Mouse (Mus musculus) heart, embryonic 13.5 days (tissue): ENCODE data around the gene Fam208a. TPM values are rescaled to one million over a fixed set of nuclear protein-coding genes. Genes with fewer than 3 reads are reported as not detected.
A peak's percentile ranks its signal among the peaks of the same experiment; 100 is the strongest.

Experiments used
- ATAC-seq: fragments of 200-750 bp; cut with Nextera tagmentation; 2 replicates; pipeline ENCODE4 v1.8.0; 2017; ENCODE audit warnings: moderate TSS enrichment; ENCODE audit not compliant: insufficient number of reproducible peaks, low FRiP score, low TSS enrichment; ENCODE audit errors: extremely low read depth
- H3K27ac ChIP-seq: fragments of 300-500 bp; sonication (generic); replicated peaks from 2 replicates; pipeline ENCODE4 v1.5.1; 2015; ENCODE audit warnings: moderate library complexity, mild to moderate bottlenecking, inconsistent platforms
- H3K27me3 ChIP-seq: fragments of 300-500 bp; sonication (generic); replicated peaks from 2 replicates; pipeline ENCODE4 v1.6.1; 2015; ENCODE audit warnings: mild to moderate bottlenecking, inconsistent platforms
- H3K36me3 ChIP-seq: fragments of 300-500 bp; sonication (generic); 2 replicates; pipeline ENCODE4 v1.6.1; 2015; ENCODE audit warnings: mild to moderate bottlenecking, inconsistent platforms
- H3K4me1 ChIP-seq: fragments of 300-500 bp; sonication (generic); 2 replicates; pipeline ENCODE4 v1.6.1; 2015; ENCODE audit warnings: inconsistent platforms
- H3K4me2 ChIP-seq: fragments of 300-500 bp; sonication (generic); 2 replicates; pipeline ENCODE4 v1.6.1; 2015; ENCODE audit warnings: inconsistent platforms, mild to moderate bottlenecking, moderate library complexity
- H3K4me3 ChIP-seq: fragments of 300-500 bp; sonication (generic); 2 replicates; pipeline ENCODE4 v1.5.1; 2015; ENCODE audit warnings: moderate library complexity, mild to moderate bottlenecking, inconsistent platforms
- H3K9ac ChIP-seq: fragments of 300-500 bp; sonication (generic); 2 replicates; pipeline ENCODE4 v1.6.1; 2015; ENCODE audit warnings: inconsistent platforms, mild to moderate bottlenecking, moderate library complexity
- H3K9me3 ChIP-seq: fragments of 300-500 bp; sonication (generic); 2 replicates; pipeline ENCODE4 v1.6.1; 2016; ENCODE audit warnings: inconsistent platforms
- WGBS: fragments of 180-500 bp; shearing (Covaris S2); methylation state at CpG from one replicate; pipeline ENCODE4 v1.1.7; 2015; ENCODE audit warnings: mixed read lengths; 5-methylcytosine and 5-hydroxymethylcytosine counted together
- polyA plus RNA-seq: library from polyadenylated mRNA; unstranded; fragments of >200 nt; fragmentation: Nextera tagmentation; extraction: Ambion mirVana; gene quantifications from 2 replicates; pipeline ENCODE4 v1.2.1, GENCODE M21; 2015

The Fam208a gene
- polyA plus RNA-seq, 1 experiment from 2014 or later: 8.5 TPM

DNA sequence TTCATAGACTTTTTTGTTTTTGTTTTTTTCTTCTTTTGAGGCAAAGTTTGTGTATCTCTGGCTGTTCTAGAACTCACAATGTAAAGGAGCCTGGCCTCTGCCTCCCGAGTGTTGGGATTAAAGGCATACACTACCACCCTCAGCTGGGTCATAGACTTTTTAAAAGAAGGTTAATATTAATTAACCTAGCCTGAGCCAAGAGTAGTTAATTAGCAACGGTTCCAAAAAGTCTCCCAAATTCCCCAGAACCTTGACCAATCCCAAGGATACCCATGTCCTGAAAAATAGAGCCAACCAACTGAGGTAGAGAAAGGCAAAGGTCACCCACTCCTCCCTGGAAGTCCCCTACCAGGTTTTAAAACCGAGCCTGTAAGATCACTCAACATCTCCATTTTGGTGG lies 7.8 kb upstream of the Fam208a start:
- WGBS: 68% methylated on average over 3 of the region's 3 CpGs
- no peak for ATAC-seq
- Histone ChIP-seq H3K27ac (no peak overlapping the region), H3K9ac (no peak overlapping the region), H3K4me2 (no peak overlapping the region), H3K4me1 (no peaks in the 10 kb centered on the region), H3K4me3 (no peak overlapping the region), H3K27me3 (no peaks in the 10 kb centered on the region), H3K36me3 (peaks cover 7% of the 10 kb centered on the region; the same call in 1 of the 2 replicates), H3K9me3 (peaks cover 11% of the 10 kb centered on the region; the same call in 1 of the 2 replicates)

DNA sequence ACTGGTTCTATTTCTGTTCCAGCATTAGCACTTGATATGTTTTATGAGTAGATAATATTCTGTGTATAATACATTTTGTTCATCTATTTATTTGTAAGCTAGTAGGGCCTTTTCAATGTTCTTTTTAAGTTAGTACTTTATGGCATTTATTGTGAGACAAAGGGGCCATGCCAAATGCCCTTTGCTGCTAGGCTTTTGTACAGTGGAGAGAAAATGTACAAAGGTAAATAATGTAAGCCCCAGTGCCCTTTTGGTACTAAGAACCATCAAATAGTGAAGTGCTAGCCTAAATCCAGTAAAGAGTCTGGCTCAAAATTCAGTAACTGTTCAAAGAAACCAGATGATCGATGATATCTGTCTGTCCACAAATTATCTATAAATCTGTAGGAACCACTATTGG lies 6.3 kb upstream of the Fam208a start:
- WGBS: 84% methylated on average over 1 of the region's 1 CpGs
- Histone ChIP-seq H3K9me3 (peaks cover 11% of the 10 kb centered on the region; the same call in 1 of the 2 replicates), H3K27me3 (no peaks in the 10 kb centered on the region), H3K36me3 (peaks cover 11% of the 10 kb centered on the region; the same call in 1 of the 2 replicates), H3K27ac (no peak overlapping the region), H3K4me1 (no peaks in the 10 kb centered on the region), H3K4me2 (no peak overlapping the region), H3K9ac (no peak overlapping the region), H3K4me3 (no peak overlapping the region)
- no peak for ATAC-seq

DNA sequence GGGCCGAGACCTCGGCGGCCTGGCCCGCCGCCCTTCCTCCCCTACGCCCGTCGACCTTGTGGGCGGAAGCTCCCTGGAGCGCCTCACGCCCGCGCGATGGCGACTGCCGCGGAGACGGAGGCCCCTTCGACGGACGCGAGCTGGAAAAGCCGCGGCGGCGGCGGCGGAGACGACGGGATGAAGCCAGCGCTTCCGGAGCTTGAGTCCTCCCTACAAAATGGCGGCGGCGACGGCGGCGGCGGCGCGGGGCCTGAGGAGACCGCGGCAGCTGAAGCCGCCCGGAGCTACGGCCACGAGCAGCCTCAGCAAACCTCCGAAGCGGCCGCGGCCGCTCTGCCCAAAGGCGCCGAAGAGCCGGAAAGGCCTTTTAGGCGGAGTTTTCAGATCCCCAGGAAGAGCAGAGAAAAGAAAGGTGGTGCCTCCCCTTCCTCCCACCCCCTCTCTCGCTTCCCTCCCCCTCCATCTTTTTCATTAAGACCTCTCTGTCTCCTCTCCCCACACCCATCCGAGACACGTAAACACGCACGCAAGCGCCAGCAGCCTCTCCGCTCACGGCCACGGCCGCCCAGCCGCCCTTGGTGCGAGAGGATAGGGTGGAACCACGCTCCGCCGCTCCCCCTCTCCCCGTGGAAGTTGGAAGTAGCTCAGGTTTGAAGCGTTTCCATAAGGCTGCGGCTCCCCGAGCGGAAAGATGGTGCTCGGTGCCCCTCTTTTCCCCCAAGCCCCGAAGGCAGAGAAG lies 508 bp downstream of the Fam208a start:
- no peaks in the 10 kb centered on the region for H3K27me3 ChIP-seq
- peak overlapping the region; percentile 79 for H3K4me2 ChIP-seq
- H3K9ac ChIP-seq: peak overlapping the region; percentile 87
- H3K27ac ChIP-seq: peak overlapping the region; percentile 98
- under 1% methylated on average over 72 of the region's 78 CpGs for WGBS
- peak overlapping the region; percentile 65 for H3K4me3 ChIP-seq
- ATAC-seq: peak; percentile 68
- peaks cover 22% of the 10 kb centered on the region for H3K9me3 ChIP-seq
- H3K36me3 ChIP-seq: peaks cover 58% of the 10 kb centered on the region
- peaks cover 9% of the 10 kb centered on the region for H3K4me1 ChIP-seq

DNA sequence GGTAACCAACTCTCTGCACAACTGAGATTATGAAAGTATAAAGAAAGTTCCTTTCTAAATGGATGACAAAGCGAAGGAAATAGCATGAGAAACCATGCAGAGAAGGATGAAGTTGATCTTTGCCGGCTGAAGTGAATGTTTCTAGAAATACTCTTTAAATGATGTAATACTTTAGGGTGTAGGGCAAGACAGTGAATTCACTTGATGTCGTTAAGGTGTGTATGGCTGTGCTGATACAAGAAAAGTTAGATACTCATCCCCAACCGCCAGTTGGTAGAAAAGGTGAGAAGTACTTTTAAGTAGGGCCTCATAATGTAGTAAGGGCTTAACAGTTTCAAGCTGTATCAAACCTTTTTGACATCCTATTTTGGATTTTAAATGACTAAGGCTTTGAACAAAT lies 1.6 kb downstream of the Fam208a start:
- H3K9me3 ChIP-seq: peaks cover 13% of the 10 kb centered on the region
- no peak overlapping the region for H3K9ac ChIP-seq
- peaks cover 55% of the 10 kb centered on the region for H3K36me3 ChIP-seq
- H3K27me3 ChIP-seq: no peaks in the 10 kb centered on the region
- H3K27ac ChIP-seq: no peak overlapping the region
- peak overlapping the region; percentile 65 for H3K4me3 ChIP-seq
- H3K4me1 ChIP-seq: peaks cover 9% of the 10 kb centered on the region
- H3K4me2 ChIP-seq: peak overlapping the region; percentile 79
- no peak for ATAC-seq
- WGBS: 85% methylated on average over 4 of the region's 4 CpGs

DNA sequence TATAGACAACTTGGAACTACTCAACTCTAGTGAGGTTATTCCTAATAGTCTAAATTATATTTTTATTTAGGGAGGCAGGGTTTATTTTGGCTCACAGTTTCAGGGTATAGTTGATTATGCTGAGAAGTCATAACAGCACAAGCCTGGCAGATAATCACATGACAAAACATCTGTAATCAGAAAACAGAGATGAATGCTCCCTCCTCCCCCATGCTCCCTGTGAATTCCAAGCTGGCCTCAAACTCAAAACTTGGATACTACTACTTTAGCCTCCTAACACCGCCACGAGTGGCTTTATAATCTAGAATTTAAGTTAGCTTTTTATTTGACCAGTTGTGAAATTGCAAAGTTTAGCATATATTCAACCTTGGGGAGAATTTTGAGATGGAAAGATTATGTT lies 3.4 kb downstream of the Fam208a start:
- Histone ChIP-seq H3K9me3 (peaks cover 11% of the 10 kb centered on the region), H3K4me3 (no peak overlapping the region), H3K9ac (no peak overlapping the region), H3K27ac (no peak overlapping the region), H3K27me3 (no peaks in the 10 kb centered on the region), H3K4me1 (peaks cover 9% of the 10 kb centered on the region), H3K36me3 (peaks cover 61% of the 10 kb centered on the region), H3K4me2 (no peak overlapping the region)
- no peak for ATAC-seq
- 93% methylated on average over 2 of the region's 2 CpGs for whole genome bisulfite sequencing

DNA sequence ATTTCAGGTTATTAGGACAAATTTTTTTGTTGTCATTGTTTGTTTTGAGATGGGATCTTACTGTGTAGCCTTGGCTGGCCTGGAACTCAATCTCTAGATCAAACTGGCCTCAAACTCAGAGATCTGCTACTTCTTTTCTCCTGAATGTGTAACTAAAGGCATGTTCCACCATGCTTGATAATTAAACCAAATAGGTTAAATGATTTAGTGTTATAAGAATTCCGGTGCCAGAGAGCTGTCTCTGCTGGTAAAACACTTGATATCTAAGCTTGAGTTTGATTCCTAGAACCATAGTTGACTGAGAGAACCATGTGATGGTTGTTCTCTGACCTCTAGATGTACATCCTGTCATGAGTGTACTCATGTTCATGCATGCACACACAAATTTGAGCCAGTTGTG lies 7.5 kb downstream of the Fam208a start:
- Histone ChIP-seq H3K36me3 (peaks cover 52% of the 10 kb centered on the region), H3K27me3 (no peaks in the 10 kb centered on the region), H3K9me3 (no peaks in the 10 kb centered on the region), H3K9ac (no peak overlapping the region), H3K27ac (no peak overlapping the region), H3K4me3 (no peak overlapping the region), H3K4me1 (no peaks in the 10 kb centered on the region), H3K4me2 (no peak overlapping the region)
- ATAC-seq: no peak
- WGBS: 92% methylated on average over 1 of the region's 1 CpGs

DNA sequence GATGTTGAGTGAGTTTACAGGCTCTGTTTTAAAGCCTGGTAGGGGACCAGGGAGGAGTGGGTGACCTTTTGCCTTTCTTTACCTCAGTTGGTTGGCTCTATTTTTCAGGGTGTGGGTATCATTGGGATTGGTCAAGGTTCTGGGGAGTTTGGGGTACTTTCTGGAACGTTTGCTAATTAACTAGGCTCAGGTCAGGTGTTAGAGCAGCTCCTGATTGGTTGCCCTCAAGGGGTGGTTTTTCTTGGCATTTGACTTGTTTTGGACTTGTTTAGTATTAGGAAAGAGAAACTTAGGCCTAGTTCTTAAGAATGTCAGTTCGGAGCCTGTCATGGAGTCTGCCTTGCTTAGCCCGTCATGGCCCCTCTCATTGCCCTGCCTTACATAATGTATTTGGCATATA lies 8.2 kb downstream of the Fam208a start:
- Histone ChIP-seq H3K27me3 (no peaks in the 10 kb centered on the region), H3K27ac (no peak overlapping the region), H3K9ac (no peak overlapping the region), H3K4me2 (no peak overlapping the region), H3K4me1 (no peaks in the 10 kb centered on the region), H3K36me3 (peaks cover 47% of the 10 kb centered on the region), H3K4me3 (no peak overlapping the region), H3K9me3 (no peaks in the 10 kb centered on the region)
- WGBS: 89% methylated on average over 3 of the region's 3 CpGs
- no peak for ATAC-seq

DNA sequence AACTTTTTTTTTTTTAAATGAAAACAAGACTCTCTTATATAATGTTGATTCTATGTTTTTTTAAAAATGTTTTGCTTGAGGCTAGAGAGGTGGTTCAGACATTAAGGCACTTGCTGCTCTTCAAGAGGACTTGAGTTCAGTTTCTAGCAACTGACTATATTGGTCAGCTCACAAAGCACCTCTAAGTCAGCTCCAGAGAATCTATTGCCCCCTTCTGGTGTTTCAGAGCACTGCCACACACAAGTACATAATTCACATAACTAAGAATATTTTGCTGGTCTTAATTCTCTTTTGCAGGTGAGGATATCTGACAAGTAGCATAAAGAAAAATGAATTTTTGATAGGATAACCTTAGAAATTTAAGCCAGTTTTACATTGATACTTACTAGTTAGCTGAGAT lies 12.3 kb downstream of the Fam208a start:
- Histone ChIP-seq H3K4me1 (no peaks in the 10 kb centered on the region), H3K9ac (no peak overlapping the region), H3K4me2 (no peak overlapping the region), H3K9me3 (no peaks in the 10 kb centered on the region), H3K4me3 (no peak overlapping the region), H3K27me3 (no peaks in the 10 kb centered on the region), H3K36me3 (peaks cover 56% of the 10 kb centered on the region), H3K27ac (no peak overlapping the region)
- no peak for ATAC-seq

DNA sequence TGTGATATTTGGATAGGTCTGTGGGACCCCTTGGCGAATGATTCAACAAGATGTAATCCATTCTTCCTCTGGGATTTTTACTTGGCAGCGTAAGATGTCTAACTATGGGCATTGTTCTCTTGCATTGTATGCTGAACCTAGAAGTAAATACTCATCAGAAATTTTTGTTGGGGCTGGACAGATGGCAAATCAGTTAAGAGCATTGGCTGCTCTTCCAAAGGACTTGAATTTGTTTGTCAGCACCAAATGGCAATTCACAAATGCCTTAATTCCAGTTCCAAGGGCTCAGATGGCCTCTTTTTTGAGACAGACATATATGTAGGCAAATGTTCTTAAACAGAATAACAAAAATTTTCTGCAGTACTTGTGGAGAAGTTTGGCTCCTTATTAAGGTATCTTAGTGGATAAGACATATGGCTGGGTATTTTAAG lies 16.2 kb downstream of the Fam208a start:
- H3K36me3 ChIP-seq: peaks cover 71% of the 10 kb centered on the region
- H3K4me1 ChIP-seq: no peaks in the 10 kb centered on the region
- ATAC-seq: no peak
- no peaks in the 10 kb centered on the region for H3K9me3 ChIP-seq
- no peaks in the 10 kb centered on the region for H3K27me3 ChIP-seq
- H3K4me3 ChIP-seq: no peak overlapping the region
- 98% methylated on average over 2 of the region's 2 CpGs for WGBS
- H3K27ac ChIP-seq: no peak overlapping the region
- no peak overlapping the region for H3K4me2 ChIP-seq
- H3K9ac ChIP-seq: no peak overlapping the region

DNA sequence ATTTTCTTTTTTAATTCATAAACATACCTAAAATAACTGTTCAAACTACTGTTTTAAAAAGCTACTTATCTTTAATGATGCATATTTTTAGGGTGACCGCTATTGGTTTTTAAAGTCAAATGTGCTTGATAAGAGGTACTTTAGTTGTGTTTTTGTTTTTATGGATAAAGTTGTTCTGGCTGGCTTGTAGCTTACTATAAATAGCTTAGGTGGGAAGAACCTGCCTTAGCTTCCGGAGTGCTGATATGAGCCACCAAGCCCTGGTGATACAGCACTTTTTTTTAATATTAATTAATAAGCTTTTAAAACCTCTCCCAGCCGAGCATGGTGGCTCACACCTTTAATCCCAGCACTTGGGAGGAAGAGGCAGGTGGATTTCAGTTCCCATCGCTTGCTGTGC lies 18.3 kb downstream of the Fam208a start:
- Histone ChIP-seq H3K4me3 (no peak overlapping the region), H3K9me3 (no peaks in the 10 kb centered on the region), H3K4me2 (no peak overlapping the region), H3K9ac (no peak overlapping the region), H3K27me3 (no peaks in the 10 kb centered on the region), H3K4me1 (no peaks in the 10 kb centered on the region), H3K27ac (no peak overlapping the region), H3K36me3 (peaks cover 72% of the 10 kb centered on the region)
- no peak for ATAC-seq
- 62% methylated on average over 4 of the region's 4 CpGs for WGBS

DNA sequence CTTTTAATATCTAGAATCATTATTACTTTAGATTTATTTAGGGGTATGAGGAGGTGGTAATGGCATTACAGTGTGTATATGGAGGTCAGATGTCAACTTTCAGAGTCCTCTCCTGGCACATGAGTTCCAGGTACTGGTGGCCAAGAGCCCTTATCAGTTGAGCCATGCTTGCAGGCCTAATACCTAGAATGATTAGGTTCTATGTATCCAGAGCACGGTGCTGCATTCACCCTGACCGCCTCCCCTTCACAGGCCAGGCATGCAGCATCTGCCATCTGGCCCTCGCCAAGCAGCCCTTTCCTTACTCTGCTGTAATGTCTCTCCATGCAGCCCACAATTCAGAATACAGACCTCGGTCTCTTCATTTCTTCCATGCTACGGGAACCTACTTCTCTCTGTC lies 62.8 kb downstream of the Fam208a start:
- no peak for ATAC-seq
- Histone ChIP-seq H3K4me2 (no peak overlapping the region), H3K36me3 (peaks cover 87% of the 10 kb centered on the region)

DNA sequence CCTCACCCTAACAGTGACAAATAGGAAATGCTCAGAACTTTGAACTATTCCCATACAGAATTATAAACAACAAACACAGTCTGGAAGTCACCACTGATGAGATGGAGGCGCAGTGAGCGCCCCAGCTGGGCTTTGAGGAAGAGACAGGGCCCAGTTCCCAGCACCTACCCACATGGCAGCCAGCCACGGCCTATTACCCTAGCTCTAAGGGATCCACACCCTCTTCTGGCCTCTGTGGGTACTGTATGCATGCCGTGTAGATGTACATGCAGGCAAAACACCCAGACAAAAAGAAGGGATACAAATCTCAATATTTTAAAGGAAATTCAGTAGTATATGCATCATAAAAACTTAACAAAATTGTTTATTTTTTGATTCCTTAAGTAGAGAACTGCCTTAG lies 64.9 kb downstream of the Fam208a start:
- H3K4me3 ChIP-seq: no peak overlapping the region
- H3K36me3 ChIP-seq: peaks cover 92% of the 10 kb centered on the region
- no peak overlapping the region for H3K4me2 ChIP-seq
- H3K9ac ChIP-seq: no peak overlapping the region
- no peaks in the 10 kb centered on the region for H3K9me3 ChIP-seq
- H3K27me3 ChIP-seq: no peaks in the 10 kb centered on the region
- H3K27ac ChIP-seq: no peak overlapping the region
- H3K4me1 ChIP-seq: no peaks in the 10 kb centered on the region
- no peak for ATAC-seq
- 88% methylated on average over 4 of the region's 4 CpGs for WGBS

More for the DNA sequence above, 62.8 kb downstream of the Fam208a start:
- H3K4me1 ChIP-seq: no peaks in the 10 kb centered on the region
- H3K27ac ChIP-seq: no peak overlapping the region
- H3K9ac ChIP-seq: no peak overlapping the region
- 78% methylated on average over 5 of the region's 5 CpGs for WGBS
- H3K9me3 ChIP-seq: no peaks in the 10 kb centered on the region
- H3K4me3 ChIP-seq: no peak overlapping the region
- no peaks in the 10 kb centered on the region for H3K27me3 ChIP-seq
